Mouse (Mus musculus) neural tube, embryonic 15.5 days (tissue): ENCODE data around the gene Ptprb. TPM values are rescaled to one million over a fixed set of nuclear protein-coding genes. Genes with fewer than 3 reads are reported as not detected.

Source experiments
- ATAC-seq: fragments of 200-750 bp; cut with Nextera tagmentation; 2 replicates; pipeline ENCODE4 v1.8.0; 2017; ENCODE audit warnings: mild to moderate bottlenecking, moderate TSS enrichment, moderate library complexity; ENCODE audit not compliant: low FRiP score
- H3K27ac ChIP-seq: fragments of 300-500 bp; sonication (generic); replicated peaks from 2 replicates; pipeline ENCODE4 v1.5.1; 2015; ENCODE audit warnings: mild to moderate bottlenecking, inconsistent platforms
- H3K27me3 ChIP-seq: fragments of 300-500 bp; sonication (generic); replicated peaks from 2 replicates; pipeline ENCODE4 v1.6.1; 2015; ENCODE audit warnings: inconsistent platforms
- H3K36me3 ChIP-seq: fragments of 300-500 bp; sonication (generic); 2 replicates; pipeline ENCODE4 v1.6.1; 2015; ENCODE audit warnings: inconsistent platforms
- H3K4me1 ChIP-seq: fragments of 300-500 bp; sonication (generic); 2 replicates; pipeline ENCODE4 v1.6.1; 2015; ENCODE audit warnings: inconsistent platforms
- H3K4me2 ChIP-seq: fragments of 300-500 bp; sonication (generic); 2 replicates; pipeline ENCODE4 v1.6.1; 2015; ENCODE audit warnings: inconsistent platforms, mild to moderate bottlenecking, moderate library complexity
- H3K4me3 ChIP-seq: fragments of 300-500 bp; sonication (generic); replicated peaks from 2 replicates; pipeline ENCODE4 v1.5.1; 2015; ENCODE audit warnings: mild to moderate bottlenecking, inconsistent platforms
- H3K9ac ChIP-seq: fragments of 300-500 bp; sonication (generic); replicated peaks from 2 replicates; pipeline ENCODE4 v1.6.1; 2015; ENCODE audit warnings: mild to moderate bottlenecking, inconsistent platforms
- H3K9me3 ChIP-seq: fragments of 300-500 bp; sonication (generic); replicated peaks from 2 replicates; pipeline ENCODE4 v1.6.1; 2016; ENCODE audit warnings: inconsistent platforms
- WGBS: fragments of 180-500 bp; shearing (Covaris S2); methylation state at CpG from one replicate; pipeline ENCODE4 v1.1.7; 2015; ENCODE audit warnings: mixed read lengths; 5-methylcytosine and 5-hydroxymethylcytosine counted together
- polyA plus RNA-seq: library from polyadenylated mRNA; unstranded; fragments of >200 nt; fragmentation: Nextera tagmentation; extraction: Ambion mirVana; gene quantifications from 2 replicates; pipeline ENCODE4 v1.2.1, GENCODE M21; 2015

The Ptprb gene
- polyA plus RNA-seq, 1 experiment from 2014 or later, result 3.1 TPM

- ATAC-seq, result no peak
- 95% methylated on average over 26 of the region's 26 CpGs for WGBS
- no peak overlapping the region for H3K4me2 ChIP-seq
- no peaks in the 10 kb centered on the region for H3K4me1 ChIP-seq
- H3K36me3 ChIP-seq, result peaks cover 7% of the 10 kb centered on the region
- H3K9ac ChIP-seq, result no peak overlapping the region
- H3K27ac ChIP-seq, result no peak overlapping the region
- no peaks in the 10 kb centered on the region for H3K27me3 ChIP-seq
- 0 out of 2 replicates have a peak, but pooled peaks cover 4% of the 10 kb centered on the region for H3K9me3 ChIP-seq
- no peak overlapping the region for H3K4me3 ChIP-seq
Observed at GRCm38 (mm10) chr10:116428026-116428780, 152.9 kb downstream of the Ptprb start.

- H3K9ac ChIP-seq, result no peak overlapping the region
- peaks cover 7% of the 10 kb centered on the region for H3K36me3 ChIP-seq
- WGBS, result 83% methylated on average over 7 of the region's 7 CpGs
- no peak overlapping the region for H3K4me3 ChIP-seq
- H3K4me2 ChIP-seq, result no peak overlapping the region
- no peaks in the 10 kb centered on the region for H3K27me3 ChIP-seq
- H3K27ac ChIP-seq, result no peak overlapping the region
- no peak for ATAC-seq
- H3K4me1 ChIP-seq, result 0 out of 2 replicates have a peak, but pooled peaks cover 2% of the 10 kb centered on the region
- H3K9me3 ChIP-seq, result 0 out of 2 replicates have a peak, but pooled peaks cover 4% of the 10 kb centered on the region
Observed at GRCm38 (mm10) chr10:116432421-116432820, 157.1 kb downstream of the Ptprb start.

GRCm38 (mm10) chr10:116435455-116435854, 160.1 kb downstream of the Ptprb start:
- WGBS, result 85% methylated on average over 12 of the region's 12 CpGs
- no peak overlapping the region for H3K4me2 ChIP-seq

More at GRCm38 (mm10) chr10:116435455-116435854, 160.1 kb downstream of the Ptprb start:
- Histone ChIP-seq H3K9me3 (no peaks in the 10 kb centered on the region), H3K4me1 (0 out of 2 replicates have a peak, but pooled peaks cover 2% of the 10 kb centered on the region), H3K27ac (no peak overlapping the region), H3K36me3 (peaks cover 7% of the 10 kb centered on the region; the same call in 1 of the 2 replicates), H3K4me3 (no peak overlapping the region), H3K27me3 (no peaks in the 10 kb centered on the region), H3K9ac (no peak overlapping the region)
- ATAC-seq, result no peak

Other genes starting within 250 kb of the Ptprb start
- gene 4933416C03Rik, start 161.6 kb upstream of the Ptprb start, polyA plus RNA-seq, result 0.14 and 0.18 TPM in 2 replicates
- 46.9 and 62.1 TPM in 2 replicates for gene Kcnmb4, start 198.4 kb downstream of the Ptprb start, polyA plus RNA-seq